Mouse (Mus musculus) gastrocnemius, postnatal 14 days (tissue): ENCODE results near the gene Ptn. TPM values are rescaled to one million over a fixed set of nuclear protein-coding genes. Genes with fewer than 3 reads are reported as not detected.
"Not testable (repeated sequence)": the region's sequence is repeated elsewhere in the genome, so short reads cannot be mapped to it uniquely, and the experiment has no call there.

Experiments
- DNase-seq: peaks from one replicate; pipeline ENCODE4 v3.0.0; 2021; ENCODE audit warnings: mixed read lengths
- intact Hi-C: fragments of 180-260 bp; cut with DNase I; formaldehyde crosslinking; loops from one replicate; pipeline ENCODE4 v1.15.1; 2025; ENCODE audit warnings: low total_unique reads
- total RNA-seq, 2 experiments: library from RNA; stranded (reverse); gene quantifications; 2 replicates each; pipeline ENCODE4 v1.2.3; 2021

The Ptn gene
- total RNA-seq, 2 experiments from 2014 or later, result 14.4 to 22.2 TPM

DNA sequence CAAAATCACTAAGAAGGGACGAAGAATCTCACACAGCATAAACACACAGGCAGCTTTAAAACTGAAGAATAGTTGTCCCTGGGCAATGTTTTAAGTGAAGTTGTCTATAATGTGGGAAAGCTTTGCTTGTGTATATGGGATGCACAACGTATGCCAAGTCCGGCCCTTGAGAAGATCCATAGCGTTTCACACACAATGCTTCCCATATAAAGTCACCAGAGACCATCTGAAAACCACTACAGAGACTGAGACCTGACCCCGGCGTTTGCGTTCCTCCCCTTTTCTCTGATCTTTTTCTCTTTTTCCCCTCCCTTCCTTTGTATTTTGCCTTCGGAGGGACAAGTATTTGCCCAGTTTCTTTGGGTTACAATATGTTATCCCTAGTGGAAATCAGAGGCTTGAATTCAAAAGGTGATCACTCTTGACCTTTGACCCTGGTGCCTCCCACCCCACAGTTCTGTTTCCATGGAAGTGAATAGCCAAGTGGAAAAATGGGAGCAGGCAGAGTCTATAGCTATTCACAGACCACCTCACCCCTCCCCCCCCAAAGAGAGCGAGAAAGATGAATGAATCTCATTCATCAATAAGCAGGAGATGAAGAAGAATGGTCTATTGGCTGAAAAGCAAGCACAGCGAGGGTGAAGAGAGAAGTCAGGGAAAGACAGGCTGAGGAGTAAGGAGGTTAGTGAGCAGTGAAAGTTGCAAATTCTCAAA, 34.2 kb downstream of the Ptn start:
- intact Hi-C loops, result no loop called here
- DNase-seq, result no peak

DNA sequence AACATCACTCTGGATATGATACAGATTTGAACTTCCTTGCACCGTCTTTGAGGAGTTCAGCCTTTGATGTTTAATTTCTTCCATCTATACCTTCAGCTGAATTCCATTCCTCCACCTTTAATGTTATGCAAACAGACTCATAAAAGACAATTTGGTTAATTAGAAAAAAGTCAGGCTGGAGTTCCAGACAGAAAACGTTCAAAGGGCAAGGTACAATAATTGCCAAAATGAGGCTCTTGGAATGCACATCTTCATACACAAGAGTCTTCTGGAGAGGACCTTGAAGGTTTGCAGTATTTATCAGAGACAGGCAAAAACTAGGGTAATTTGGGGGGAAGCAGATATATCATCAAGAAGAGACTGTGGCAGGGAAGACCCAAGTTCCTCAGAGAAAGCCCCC, 37.5 kb downstream of the Ptn start:
- intact Hi-C loops, result no loop called here
- DNase-seq, result no peak

DNA sequence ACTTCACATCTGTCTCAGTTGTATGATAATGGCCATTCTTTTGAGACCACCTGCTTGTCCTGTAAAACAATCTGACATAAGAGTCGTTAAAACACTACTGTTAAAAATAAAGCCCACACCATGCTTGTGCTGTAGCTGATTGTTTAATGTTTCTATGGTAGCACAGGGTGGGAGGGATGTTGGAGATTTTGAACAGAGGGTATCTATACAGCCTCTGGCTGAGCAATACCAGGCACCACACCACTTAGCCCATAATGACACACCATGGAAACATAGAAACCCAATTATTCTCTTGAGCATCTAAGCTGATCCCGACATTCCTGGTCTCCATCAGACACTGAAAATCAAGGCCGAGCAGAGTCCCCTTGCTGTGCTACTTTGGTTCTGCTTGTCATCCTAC, 41.0 kb downstream of the Ptn start:
- no peak for DNase-seq
- intact Hi-C loops, result no loop called here

DNA sequence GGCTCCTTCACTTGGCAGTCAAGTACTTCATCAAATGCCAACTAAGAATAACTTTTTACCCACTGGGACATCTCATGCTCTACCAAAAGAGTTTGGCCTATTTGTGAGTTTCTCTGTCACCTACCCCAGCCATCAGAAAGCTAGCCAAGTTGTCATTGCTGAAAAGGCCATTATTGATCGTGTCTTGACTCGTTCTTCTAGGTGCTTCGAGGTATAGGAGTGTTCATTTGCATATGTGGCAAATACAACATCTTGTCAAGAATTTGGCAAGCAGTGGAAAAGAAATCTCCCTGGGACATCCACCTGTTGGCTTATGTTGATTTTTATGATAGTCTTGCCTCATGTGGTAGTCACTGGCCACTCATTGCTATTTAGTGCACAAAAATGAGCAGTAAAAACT, 43.1 kb downstream of the Ptn start:
- no peak for DNase-seq
- intact Hi-C loops, result no loop called here

DNA sequence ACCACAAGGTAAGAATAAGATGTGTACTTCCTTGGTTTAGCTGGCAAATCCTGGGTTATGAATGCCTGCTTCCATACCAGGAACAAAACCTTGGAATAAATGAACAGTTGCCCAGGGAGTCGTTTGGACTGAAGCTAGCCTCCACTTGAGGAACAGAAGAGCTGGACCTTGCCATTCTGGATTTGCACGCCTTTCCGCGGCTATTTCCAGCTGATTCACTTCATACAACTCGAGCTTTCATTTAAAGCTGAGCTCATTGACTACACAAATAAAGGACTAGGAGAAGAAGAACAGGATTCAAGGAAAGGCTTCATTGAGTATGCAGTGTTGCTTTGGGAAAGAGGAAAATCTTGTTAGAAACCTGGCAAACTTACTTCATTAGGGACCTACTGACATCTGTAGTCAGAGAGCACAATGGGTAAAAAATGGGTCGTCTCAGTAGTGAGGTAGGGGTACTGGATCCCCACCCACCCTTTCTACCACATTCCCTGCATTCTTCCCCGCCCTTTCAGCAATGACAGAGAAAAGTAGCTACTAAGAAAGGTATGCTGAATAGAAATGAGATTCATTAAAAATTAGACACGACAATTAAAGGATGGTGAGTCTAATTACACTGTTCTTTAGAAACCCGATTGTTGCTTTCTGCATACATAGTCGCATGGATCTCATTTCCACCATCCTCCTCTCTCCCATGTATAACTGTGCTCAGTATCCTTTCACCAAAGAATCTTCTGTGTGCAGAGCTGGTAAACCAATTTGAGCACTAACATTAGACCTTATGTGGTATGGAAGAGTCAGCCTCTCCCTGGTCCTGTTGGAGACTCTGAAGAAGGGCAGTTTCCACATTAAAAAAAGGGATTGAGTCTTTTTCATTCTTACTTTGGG, 54.8 kb downstream of the Ptn start:
- intact Hi-C loops, result no loop called here
- no peak for DNase-seq

DNA sequence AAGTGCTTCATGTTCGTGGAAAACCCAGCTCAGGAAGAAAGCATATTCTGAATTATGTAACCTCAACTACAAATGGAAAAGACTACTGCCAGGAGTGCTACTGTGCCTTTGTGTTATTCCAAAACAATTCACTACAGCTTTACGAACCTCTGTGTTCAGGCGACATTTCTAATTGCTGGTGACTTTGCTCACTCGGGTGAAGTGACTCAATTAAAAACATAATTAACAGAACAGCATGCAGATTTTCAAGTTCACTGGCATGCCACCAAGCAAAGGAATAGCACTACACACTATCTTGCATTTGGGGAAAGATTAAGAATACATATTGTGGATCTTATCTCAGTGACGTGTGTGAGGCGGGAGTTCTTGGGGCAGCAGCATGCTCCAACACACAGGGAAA, 57.1 kb downstream of the Ptn start:
- no peak for DNase-seq
- intact Hi-C loops, result no loop called here

DNA sequence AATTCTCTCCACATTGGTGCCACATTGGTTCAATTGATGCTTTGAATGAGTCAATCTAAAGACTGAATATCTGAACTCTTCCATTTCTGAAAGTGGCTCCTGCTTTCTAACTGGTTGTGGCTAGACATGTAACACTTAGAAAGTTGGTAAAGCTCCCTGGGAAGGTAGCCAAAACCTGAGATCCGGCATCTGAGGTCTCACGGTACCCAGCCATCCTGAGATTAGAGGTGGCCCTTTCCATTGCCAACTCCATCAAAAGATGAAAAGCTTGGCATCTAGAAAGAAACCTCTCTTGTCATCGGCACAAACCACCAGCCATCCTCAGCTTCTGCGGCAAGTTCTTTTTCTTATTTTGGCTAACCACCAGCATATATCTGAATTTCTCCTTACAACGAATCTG, 70.2 kb downstream of the Ptn start:
- no peak for DNase-seq
- intact Hi-C loops, result no loop called here

DNA sequence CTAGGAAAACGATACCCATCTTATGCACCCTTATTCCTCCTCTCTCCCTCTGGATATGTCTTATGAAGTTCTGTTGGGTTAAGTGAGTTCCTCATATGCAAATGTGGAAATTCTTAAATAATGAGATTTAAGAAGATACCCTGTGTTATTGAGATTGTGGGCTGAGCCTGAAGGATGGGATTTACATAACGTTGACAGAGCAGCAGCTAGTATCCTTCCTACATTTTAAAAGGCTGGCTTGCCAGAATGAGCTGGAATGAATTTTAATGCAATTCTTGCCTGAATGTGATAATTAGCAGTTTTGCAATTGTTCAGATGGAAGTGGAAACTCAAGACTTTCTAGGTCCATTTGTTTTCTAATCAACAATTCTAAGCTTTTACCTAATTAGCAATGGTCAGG, 73.3 kb downstream of the Ptn start:
- DNase-seq, result no peak
- intact Hi-C loops, result no loop called here

DNA sequence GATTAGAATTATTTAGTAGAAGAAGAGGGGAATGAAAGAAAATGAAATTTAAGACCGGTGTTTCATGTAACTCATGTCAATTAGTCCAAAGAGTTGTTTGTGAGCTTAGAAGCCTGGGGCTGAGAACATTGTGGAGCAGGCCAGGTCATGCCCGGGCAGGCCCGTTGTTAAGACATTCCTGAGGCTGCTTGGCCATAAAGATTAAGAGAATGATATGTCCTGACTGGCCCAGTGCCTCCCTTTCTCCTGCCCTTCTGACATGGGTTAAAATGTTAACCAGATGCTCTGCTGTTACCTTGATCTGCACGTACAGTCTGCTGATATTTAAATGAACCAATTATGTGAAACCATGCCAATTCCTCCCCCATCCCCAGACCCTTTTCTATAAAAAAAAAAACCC, 74.4 kb downstream of the Ptn start:
- intact Hi-C loops, result not testable (repeated sequence)

DNA sequence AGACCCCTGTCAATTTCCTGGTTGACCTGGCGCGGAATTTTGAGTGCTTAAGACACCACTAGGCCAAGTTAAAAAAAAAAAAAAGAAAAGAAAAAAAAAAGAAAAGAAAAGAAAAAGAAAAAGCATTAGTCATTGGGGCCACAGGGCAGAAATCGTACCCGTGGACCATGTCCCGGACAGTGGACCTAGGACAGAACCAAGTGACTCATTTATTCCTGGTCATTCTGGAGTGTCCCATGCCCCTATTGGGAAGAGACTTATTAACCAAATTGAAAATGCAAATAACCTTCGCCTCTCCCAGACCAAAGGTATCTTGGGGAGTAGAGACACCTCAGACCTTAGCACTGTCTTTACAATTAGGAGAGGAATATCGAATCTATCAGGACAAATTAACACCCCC, 80.2 kb downstream of the Ptn start:
- intact Hi-C loops, DNase-seq: not testable (repeated sequence)

More for the DNA sequence above, 74.4 kb downstream of the Ptn start:
- DNase-seq, result not testable (repeated sequence)

DNA sequence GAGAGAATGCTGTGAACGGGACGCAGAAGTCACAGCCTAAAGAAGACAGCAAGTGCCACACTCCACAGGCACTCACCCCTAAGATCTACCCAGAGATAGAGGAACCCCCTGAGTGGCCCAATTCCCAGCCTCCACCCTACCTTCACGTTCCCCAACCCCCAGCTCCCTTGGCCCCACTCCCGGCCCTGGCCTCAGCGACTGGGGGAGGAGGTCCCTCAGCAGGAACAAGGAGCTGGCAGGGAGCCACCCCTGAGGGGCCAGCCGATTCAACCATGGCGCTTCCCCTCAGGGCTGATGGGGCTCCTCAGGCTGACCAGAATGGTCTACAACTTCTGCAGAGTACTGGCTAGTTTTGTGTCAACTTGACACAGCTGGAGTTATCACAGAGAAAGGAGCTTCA, 81.9 kb downstream of the Ptn start:
- peak; percentile 6 for DNase-seq

DNA sequence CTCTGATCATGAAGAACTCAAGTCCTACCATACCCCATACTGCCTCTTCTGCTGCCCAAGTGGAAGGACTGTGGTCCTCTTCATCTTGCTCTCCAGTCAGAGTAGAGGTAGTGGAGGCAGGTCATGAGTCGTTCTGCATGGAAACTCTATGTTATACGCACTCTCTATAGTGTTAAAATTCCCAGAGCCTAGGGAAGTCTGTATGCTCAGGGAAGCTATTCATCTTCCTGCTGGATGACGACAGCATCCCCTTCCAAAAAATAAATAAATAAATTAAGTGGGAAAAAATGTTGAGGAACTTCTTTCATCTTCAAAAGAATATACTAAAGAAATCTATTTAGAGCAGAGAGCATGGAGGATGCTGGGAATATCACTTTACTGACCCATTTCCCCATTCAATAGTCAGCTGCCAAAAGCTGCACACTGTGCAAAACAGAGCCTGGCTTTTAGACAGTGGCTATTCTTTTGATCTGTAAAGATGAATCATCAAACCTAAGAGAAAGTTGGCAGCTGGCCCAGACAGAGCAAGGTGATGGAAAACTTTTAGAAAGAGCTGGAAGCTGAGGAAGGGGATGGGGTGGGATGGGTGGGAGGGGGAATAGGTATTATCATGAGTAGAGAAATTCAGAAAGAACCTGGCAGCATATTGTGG, 84.4 kb downstream of the Ptn start:
- DNase-seq, result peak; percentile 10
- intact Hi-C loops, result no loop called here

More for the DNA sequence above, 81.9 kb downstream of the Ptn start:
- intact Hi-C loops, result no loop called here

DNA sequence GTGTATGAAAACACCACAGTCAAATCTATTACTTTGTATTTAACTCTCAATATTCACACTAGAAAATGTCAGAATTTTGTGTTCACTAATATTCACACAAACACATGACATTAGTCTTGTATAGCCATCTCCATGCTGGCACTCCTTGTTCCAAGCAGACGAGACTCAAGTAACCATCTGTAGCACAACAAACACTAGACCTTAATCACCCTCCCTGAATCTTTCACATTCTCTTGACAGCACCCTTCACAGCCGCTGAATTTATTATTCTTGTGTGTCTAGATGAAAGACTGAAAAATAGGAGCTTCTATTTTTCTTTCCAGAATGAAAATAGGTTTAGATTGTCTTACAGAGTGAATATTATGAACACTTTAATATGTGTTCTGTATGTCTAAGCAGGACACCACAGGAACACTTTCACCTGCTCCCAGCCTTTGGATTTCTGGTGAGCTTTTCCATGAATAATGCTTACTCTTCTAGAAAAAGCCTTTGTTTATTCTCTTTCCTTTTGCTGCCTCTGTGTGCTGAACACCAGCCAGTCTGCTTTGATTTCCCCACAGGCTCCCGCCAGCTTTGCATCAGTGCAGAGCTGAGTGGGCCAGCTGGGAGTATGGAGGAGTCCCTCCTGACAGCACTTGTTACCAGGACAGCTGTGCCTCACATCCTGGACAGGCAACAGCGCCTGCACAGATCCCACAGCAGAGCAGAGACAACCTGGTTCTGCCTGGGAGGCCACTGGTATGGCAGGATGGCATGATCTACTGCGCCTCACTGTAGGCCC, 87.1 kb downstream of the Ptn start:
- peak; percentile 25 for DNase-seq
- intact Hi-C loops, result no loop called here

DNA sequence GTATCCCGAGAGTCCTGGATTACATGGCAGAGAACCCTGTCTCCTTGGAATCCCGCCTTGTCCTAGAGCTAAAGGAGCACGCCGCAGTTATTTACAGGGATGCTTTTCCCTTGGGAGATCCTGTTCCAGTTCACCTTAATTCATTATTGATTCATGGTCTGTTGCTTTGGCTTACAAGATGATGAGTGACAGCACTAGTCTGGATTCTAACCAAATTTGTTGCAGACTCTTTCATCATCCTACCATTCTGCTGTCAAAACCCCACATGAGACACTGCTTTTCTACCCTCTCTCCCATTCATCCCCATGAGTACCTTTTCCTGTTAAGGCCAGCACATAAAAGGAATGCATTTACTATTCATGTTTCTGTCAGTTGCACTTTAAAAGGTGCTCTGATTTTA, 96.7 kb downstream of the Ptn start:
- no peak for DNase-seq
- intact Hi-C loops, result no loop called here

DNA sequence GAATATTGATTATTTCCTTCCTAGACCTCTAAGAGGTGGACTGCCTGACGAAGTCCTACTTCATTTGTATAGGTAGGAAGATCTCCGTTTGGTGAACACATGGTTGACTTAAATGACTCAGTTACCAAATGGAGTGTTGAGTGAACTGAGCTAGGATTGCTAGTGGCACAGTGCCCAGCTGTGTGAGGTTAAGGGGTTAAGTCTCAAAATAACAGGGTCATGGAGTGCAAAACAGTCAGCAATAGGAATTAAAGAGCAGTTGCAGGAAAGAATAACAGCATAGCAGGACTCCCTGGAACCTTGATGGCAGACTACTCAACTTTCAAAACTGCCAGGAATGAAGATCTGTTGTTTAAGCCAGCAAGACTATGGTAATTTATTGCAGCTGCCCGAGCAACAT, 114.5 kb downstream of the Ptn start:
- intact Hi-C loops, result loop anchor here (2.0 to 10.0 kb wide), 2 partner anchors 205 to 349 kb away; no protein-coding TSS in a partner anchor
- no peak for DNase-seq

DNA sequence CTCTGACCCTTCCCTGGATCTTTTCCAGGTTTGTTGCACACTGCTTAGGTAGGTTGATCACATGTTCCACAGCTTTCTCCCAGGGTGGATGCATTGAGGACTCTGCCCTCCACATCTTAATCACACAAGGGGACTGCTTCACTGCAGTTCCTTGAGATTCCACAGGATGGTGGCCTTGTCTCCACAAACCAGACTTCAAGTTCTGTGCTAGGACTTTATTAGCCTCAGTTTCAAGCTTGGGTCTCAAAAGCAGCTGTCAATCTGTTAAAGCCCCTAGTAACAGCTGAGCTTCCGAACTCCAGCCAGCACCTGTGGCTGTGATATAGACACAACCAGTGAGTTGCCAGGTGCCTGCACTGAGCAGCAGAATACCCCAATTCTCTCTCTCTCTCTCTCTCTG, 118.5 kb downstream of the Ptn start:
- intact Hi-C loops, result loop anchor here (10.0 kb wide), 1 partner anchor 353 kb away; no protein-coding TSS in a partner anchor
- peak; percentile 25 for DNase-seq

DNA sequence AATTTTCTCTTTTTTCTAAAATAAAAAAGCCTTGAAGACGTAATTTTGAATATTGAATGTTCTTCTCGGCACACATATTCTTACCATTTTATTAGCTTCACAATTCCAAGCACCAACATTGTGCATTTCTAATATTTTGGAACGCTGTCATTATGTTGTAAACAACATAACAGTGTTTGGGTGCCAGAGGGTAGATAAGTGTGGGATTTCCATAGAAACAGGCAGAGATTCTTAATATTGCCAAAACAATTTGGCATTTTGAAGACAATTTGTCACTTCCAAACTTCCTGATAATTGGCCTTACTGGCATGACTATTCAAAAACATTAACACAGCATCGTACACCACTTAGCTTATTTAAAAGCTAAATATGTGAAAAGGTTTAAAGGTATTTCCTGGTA, 119.1 kb downstream of the Ptn start:
- intact Hi-C loops, result loop anchor here (10.0 kb wide), 1 partner anchor 354 kb away; no protein-coding TSS in a partner anchor
- no peak for DNase-seq

DNA sequence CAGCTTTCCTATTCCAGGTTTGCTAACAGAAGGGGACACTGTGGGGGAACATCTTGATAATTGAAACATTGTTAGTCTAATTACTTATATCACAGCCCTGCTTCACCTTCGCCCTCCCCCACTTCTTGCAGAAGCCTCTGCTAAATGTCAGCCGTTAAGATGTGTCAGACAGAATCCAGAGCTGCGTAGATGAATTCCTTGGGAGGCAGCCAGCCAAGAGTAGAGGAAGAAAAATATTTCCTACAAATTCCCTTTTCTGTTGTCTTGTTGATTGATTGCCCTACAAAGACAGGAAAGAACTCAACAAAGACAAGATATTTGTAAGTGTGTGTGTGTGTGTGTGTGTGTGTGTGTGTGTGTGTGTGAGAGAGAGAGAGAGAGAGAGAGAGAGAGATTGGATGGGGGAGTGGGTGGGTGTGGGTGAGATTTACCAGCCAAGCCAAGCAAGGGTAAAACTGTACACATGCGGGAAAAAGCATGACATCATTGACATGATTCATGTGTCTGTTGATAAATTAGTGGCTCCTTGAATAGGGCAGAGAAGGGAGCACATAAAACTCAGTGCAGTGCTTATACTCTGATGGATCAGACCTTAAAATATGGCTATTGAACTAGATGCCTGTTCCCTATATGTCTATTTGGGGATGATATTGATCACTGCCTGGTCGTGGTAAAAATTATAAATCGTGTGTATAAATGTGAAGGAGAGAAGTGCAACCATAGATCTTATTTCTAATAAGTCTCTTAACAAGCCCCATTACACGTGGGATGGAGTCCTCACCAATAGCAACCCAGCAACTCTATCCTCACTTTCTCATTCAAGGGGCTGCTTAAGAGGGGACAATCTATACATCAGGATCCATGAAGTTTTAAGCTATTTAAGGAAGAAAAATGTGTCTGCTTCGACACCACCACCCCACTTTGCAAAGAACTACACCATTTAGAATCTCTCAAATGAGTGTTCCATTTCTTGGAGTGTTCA, 133.0 kb downstream of the Ptn start:
- DNase-seq, result no peak
- intact Hi-C loops, result no loop called here
